In the genomic region with DNA sequence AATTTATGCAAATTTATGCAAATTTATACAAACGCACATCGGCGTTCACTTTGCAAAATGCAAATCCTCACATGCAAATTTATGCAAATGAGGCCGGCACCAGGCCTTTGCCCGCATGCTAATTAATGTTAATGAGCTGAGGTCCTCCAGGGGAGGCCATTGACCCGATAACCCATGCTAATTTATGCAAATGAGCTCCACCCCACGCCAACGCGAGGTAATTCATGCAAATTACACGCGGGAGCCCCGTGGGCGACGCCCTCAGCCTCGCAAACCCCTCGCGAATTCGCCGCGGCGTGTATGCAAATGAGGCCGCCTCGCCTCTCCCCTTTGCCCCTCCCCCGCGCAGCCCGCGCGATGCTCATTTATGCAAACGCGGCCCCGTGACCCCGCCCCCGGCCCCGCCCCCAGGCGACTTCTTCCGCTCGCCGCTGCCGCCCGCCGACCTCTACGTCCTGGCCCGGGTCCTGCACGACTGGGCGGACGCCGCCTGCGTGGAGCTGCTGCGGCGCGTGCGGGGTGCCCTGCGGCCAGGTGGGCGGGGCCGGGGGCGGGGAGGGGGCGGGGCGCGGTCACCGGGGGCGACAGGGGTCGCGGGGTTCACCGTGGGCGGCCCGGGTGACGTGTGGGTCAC, we compare ENCODE assay signal across 16 mouse cellular contexts. TPM values are rescaled to one million over a fixed set of nuclear protein-coding genes. Genes with fewer than 3 reads are reported as not detected.
DNase-seq lines count a peak whose midpoint lies in the region; ATAC-seq and TF ChIP-seq lines count a peak whose summit lies in the region.
"Had no signal": no experiment of that assay in that cellular context is flagged by ENCODE, and none has a peak within 500 bp of the region (broad histone marks: within the 10 kb centered on the region; RNA-seq: fewer than 3 reads in every experiment).

No protein-coding gene starts in this region.

- peaks cover 37% of the 10 kb centered on the region for H3K36me3 ChIP-seq in kidney, embryonic 15.5 days
- peaks cover 43% of the 10 kb centered on the region for H3K36me3 ChIP-seq in neural tube, embryonic 12.5 days
- peaks cover 32% of the 10 kb centered on the region for H3K36me3 ChIP-seq in intestine, embryonic 16.5 days (ENCODE audit: control insufficient read depth, insufficient read depth, low read length)
- no peaks in the 10 kb centered on the region; the same call in 1 of the 2 replicates for H3K36me3 ChIP-seq in lung, postnatal 0 days (ENCODE audit: insufficient read depth, low read length)

- TF ChIP-seq CTCF in lung, postnatal 0 days (IDR thresholded peaks at IDR 0.05): no peak

- no peak overlapping the region for H3K9ac ChIP-seq in kidney, embryonic 15.5 days
- H3K9ac ChIP-seq in neural tube, embryonic 12.5 days: no peak overlapping the region
- H3K9ac ChIP-seq in intestine, embryonic 16.5 days (ENCODE audit: low read depth, low read length): no peak overlapping the region
- no peak overlapping the region for H3K9ac ChIP-seq in lung, postnatal 0 days (replicated peaks; ENCODE audit: low read depth)
- H3K9ac ChIP-seq: liver, embryonic 15.5 days had no signal

- H3K4me2 ChIP-seq in kidney, embryonic 15.5 days: no peak overlapping the region
- no peak overlapping the region for H3K4me2 ChIP-seq in neural tube, embryonic 12.5 days (replicated peaks)
- H3K4me2 ChIP-seq in intestine, embryonic 16.5 days (ENCODE audit: low read depth, low read length): no peak overlapping the region
- H3K4me2 ChIP-seq in lung, postnatal 0 days (replicated peaks; ENCODE audit: low read depth, low read length): no peak overlapping the region
- H3K4me2 ChIP-seq: heart, embryonic 11.5 days; liver, embryonic 15.5 days had no signal

- H3K27me3 ChIP-seq in kidney, embryonic 15.5 days: no peaks in the 10 kb centered on the region
- H3K27me3 ChIP-seq in neural tube, embryonic 12.5 days (replicated peaks): no peaks in the 10 kb centered on the region
- no peaks in the 10 kb centered on the region for H3K27me3 ChIP-seq in intestine, embryonic 16.5 days (replicated peaks; ENCODE audit: control insufficient read depth, insufficient read depth, low read length)
- H3K27me3 ChIP-seq in lung, postnatal 0 days (replicated peaks; ENCODE audit: insufficient read depth, low read length): no peaks in the 10 kb centered on the region
- H3K27me3 ChIP-seq: liver, embryonic 15.5 days had no signal

- no peak for TF ChIP-seq EP300 in lung, postnatal 0 days (IDR thresholded peaks at IDR 0.05)

- H3K9me3 ChIP-seq in kidney, embryonic 15.5 days (replicated peaks): peaks cover 52% of the 10 kb centered on the region
- peaks cover 51% of the 10 kb centered on the region for H3K9me3 ChIP-seq in neural tube, embryonic 12.5 days
- peaks cover 51% of the 10 kb centered on the region for H3K9me3 ChIP-seq in intestine, embryonic 16.5 days (ENCODE audit: control insufficient read depth, low read length)
- H3K9me3 ChIP-seq in lung, postnatal 0 days (ENCODE audit: low read length): peaks cover 33% of the 10 kb centered on the region

- 95% methylated on average over 64 of the region's 67 CpGs for WGBS in kidney, embryonic 15.5 days
- WGBS in neural tube, embryonic 12.5 days: 93% methylated on average over 67 of the region's 67 CpGs
- 95% methylated on average over 65 of the region's 67 CpGs for WGBS in intestine, embryonic 16.5 days
- WGBS in lung, postnatal 0 days: 95% methylated on average over 54 of the region's 67 CpGs

- ATAC-seq in cerebellum, adult (ENCODE audit: insufficient number of reproducible peaks, low FRiP score, low TSS enrichment): no peak
- 0 out of 2 replicates have a peak, but pooled peaks have one; percentile 11 for ATAC-seq in kidney, embryonic 15.5 days (replicated peaks; ENCODE audit: low FRiP score)
- peak; percentile 48; the same call in 1 of the 2 replicates for ATAC-seq in neural tube, embryonic 12.5 days (ENCODE audit: low FRiP score, low read depth)
- peak; percentile 12; the same call in 1 of the 2 replicates for ATAC-seq in intestine, embryonic 16.5 days
- no peak for ATAC-seq in lung, postnatal 0 days

- H3K4me3 ChIP-seq in kidney, embryonic 15.5 days (replicated peaks): no peak overlapping the region
- no peak overlapping the region for H3K4me3 ChIP-seq in neural tube, embryonic 12.5 days
- no peak overlapping the region for H3K4me3 ChIP-seq in intestine, embryonic 16.5 days (ENCODE audit: low read length)
- no peak overlapping the region for H3K4me3 ChIP-seq in lung, postnatal 0 days (ENCODE audit: low read depth, low read length)
- H3K4me3 ChIP-seq: liver, embryonic 15.5 days had no signal

- DNase-seq in cerebellum, postnatal 14 days: peak; percentile 3 to 38
- no peak for DNase-seq in kidney, adult 18-20 months
- no peak for DNase-seq in neural tube, embryonic 10.5 days (ENCODE audit: extremely low spot score, low spot score)
- DNase-seq in lung, postnatal 0 days (ENCODE audit: low spot score): no peak
- DNase-seq: adrenal gland, postnatal 25 days; cerebellum, adult 11 months; gastrocnemius, postnatal 10 days had no signal

- H3K4me1 ChIP-seq in kidney, embryonic 15.5 days: no peaks in the 10 kb centered on the region
- H3K4me1 ChIP-seq in neural tube, embryonic 12.5 days: no peaks in the 10 kb centered on the region
- no peaks in the 10 kb centered on the region for H3K4me1 ChIP-seq in intestine, embryonic 16.5 days (ENCODE audit: control insufficient read depth, insufficient read depth, low read length)
- H3K4me1 ChIP-seq in lung, postnatal 0 days (ENCODE audit: insufficient read depth, low read depth, low read length): no peaks in the 10 kb centered on the region
- H3K4me1 ChIP-seq: liver, embryonic 15.5 days had no signal

- no peak overlapping the region for H3K27ac ChIP-seq in kidney, embryonic 15.5 days
- H3K27ac ChIP-seq in neural tube, embryonic 12.5 days: no peak overlapping the region
- H3K27ac ChIP-seq in intestine, embryonic 16.5 days (ENCODE audit: low read length): no peak overlapping the region
- H3K27ac ChIP-seq in lung, postnatal 0 days (ENCODE audit: low read length): no peak overlapping the region
- H3K27ac ChIP-seq: liver, embryonic 15.5 days; macrophage had no signal

RNA-seq across cellular contexts. Expression of a gene that starts 4.3 kb away (rescaled TPM):
- not detected in 2 replicates for polyA plus RNA-seq in kidney, embryonic 15.5 days (2015; fragmentation: Nextera tagmentation; extraction: Ambion mirVana)
- not detected in 2 replicates for polyA plus RNA-seq in neural tube, embryonic 12.5 days (2016; fragmentation: Nextera tagmentation; extraction: Ambion mirVana)
- not detected in 2 replicates for polyA plus RNA-seq in intestine, embryonic 16.5 days (2015; fragmentation: Nextera tagmentation; extraction: Ambion mirVana)
- not detected in 2 replicates for polyA plus RNA-seq in lung, postnatal 0 days (2015; fragmentation: Nextera tagmentation; extraction: Ambion mirVana)
- polyA plus RNA-seq: heart, embryonic 11.5 days; large intestine, adult 2 months; liver, embryonic 15.5 days; macrophage; thymus, postnatal 0 days had no signal

Comparison
In these comparisons a context has a peak if more than half of its experiments do, and no peak if none do; other contexts are left out.
1. DNase-seq: peak in cerebellum, postnatal 14 days (2 of 2); none in kidney, adult 18-20 months (single experiment), neural tube, embryonic 10.5 days (single experiment) and lung, postnatal 0 days (single experiment).
2. ATAC-seq: peak in kidney, embryonic 15.5 days (single experiment), neural tube, embryonic 12.5 days (single experiment) and intestine, embryonic 16.5 days (single experiment); none in cerebellum, adult (single experiment) and lung, postnatal 0 days (single experiment).